Mouse (Mus musculus): ENCODE data around the gene Klhl10.

Klhl10 gene

DNA sequence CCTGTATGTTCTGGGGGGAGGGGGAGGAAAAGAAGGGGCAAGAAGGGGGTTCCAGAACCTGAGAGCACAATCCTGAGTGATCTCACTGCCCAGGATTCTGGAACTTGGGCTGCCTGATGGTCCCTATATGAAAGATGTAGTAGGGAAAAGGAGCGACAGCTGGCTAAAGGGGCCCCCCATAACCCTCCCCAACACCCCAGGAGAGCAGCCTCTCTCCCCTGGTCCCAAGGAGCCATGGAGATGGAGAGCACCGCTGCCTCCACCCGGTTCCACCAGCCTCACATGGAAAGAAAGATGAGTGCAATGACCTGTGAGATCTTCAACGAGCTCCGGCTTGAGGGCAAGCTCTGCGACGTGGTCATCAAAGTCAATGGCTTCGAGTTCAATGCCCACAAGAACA, at the start of gene Klhl10, which contains the start of gene Nt5c3b:
Klhl10 (plus strand) TSS at position 121 of the 400 bp plus-strand sequence.
Nt5c3b (minus strand) TSS at position 12 of the 400 bp plus-strand sequence.
- no peak for DNase-seq (ENCODE audit: low spot score in 2 of 2)

DNA sequence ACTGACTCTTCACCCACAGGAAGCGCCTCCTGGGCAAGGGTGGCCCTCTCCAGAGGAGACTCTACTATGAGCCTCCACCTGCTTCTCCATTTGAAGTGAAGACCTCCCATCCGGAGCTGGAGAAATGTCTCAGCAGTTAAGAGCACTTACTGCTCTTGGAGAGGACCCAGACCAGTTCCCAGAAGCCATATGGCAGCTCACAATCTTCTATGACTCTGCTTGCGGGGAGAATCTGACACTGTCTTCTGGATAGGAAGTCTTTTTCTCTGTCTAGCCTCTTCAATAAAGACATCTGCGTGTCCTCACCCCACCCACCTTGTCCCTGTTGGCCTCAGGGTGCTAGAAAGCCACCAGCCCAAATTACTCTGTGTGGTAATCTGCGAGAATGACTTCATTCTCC, 48.8 kb upstream of the Klhl10 start:
- DNase-seq (ENCODE audit: low spot score in 2 of 2) = no peak

DNA sequence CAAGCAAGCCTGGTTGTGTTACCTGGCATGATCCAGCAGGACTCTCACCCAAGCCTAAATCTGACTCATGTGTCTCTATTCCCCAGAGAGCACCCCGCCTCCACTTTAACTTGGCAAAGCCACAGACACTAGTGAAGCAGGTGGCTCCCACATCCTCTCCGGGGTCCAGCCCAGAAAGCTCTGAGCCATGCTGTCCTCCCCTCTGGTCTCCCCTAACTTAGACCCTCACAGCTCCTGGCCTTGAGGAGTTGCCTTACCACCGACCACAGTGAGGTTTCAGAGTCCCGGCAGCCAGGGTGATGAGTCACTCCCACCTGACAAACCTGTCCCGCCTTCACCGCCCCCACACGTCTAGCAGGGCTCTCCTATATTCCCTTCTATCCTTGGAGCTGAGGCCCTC, 48.0 kb upstream of the Klhl10 start:
- DNase-seq (ENCODE audit: low spot score in 2 of 2) = peak; percentile 59 to 61

GRCm38 (mm10) chr11:100394353-100395074, 47.2 kb upstream of the Klhl10 start:
- DNase-seq (ENCODE audit: low spot score in 2 of 2) = no peak

- peak; percentile 62 to 83 for DNase-seq (ENCODE audit: low spot score in 2 of 2)
Observed at GRCm38 (mm10) chr11:100395200-100395599, 46.5 kb upstream of the Klhl10 start.

GRCm38 (mm10) chr11:100395861-100396631, 45.7 kb upstream of the Klhl10 start:
- peak in 1 of 2 experiments; percentile 34 for DNase-seq (ENCODE audit: low spot score in 2 of 2)

DNA sequence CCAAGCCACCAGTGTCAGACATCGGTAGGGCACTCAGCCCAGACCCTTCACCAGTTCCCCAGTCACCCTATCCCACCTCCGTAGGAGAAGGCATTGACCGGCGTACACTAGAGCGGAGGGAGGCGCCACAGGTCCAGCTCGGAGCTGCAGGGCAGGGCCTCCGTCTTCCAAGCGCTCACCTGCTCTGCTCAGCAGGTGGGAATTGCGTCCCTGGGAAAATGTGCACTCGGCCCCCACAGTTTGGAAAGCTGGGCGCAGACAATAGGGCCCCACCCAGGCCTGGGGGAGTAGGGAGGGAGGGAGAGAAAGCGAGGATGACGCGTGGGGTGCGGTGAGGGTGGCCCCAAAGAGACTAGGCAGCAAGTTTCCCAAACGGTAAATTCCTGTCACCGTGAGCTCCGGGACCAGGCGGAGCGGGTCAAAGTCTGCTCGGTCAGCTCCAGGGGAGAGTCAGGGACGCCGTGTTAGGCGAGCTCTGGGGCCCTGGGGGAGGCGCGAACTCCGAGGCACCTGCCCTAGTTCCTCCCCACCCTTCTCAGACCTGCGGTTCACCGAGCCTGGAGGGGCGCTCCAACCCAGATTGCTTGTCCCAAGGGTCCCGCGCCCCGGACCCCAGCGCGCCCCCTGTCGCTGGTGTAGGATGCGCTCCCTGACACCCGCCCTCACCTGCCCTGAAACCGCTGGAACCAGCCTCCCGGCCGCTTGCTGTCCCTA, 44.7 kb upstream of the Klhl10 start:
- peak in 1 of 2 experiments; percentile 48 for DNase-seq (ENCODE audit: low spot score in 2 of 2)

DNA sequence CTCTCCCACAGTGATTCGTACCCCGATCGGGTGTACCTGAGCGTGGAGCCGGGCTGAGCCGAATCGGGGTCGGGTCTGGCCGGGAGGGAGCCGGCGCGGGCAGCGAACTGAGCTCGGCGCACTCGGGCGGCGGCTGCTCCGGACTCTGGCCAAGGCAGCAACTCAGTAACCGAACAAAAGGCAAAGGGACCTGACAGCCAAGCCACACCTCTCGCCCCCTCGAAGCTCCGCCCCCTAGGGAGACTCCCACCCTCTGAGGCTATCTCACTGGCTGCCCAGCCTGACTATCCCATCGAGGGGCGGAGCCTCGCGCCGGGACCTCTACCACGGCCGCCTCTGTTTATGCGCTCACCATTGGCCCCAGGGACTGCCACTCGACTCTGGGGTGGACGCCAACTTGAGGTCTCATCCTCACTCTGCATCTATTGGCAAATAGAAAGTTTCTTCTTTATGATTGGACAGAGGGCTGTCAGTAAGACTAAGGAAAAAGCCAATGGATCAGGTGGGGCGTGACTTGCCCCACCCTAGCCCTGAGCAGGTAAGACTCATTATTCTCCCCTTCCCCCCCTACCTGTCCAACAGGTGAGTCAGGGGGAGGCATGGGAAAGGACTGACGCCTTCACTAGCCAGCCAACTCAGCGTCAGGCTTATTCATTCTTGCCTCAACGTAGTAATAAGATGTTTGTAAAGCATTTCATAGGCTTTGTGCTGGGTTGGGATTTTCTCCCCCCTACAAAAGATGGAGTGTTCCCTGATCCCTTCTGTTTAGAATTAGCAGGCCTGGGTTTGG, 43.9 kb upstream of the Klhl10 start, which contains the start of gene Jup:
Jup (minus strand) TSS at position 164 of the 790 bp plus-strand sequence.
- DNase-seq (ENCODE audit: low spot score in 2 of 2) = peak; percentile 99 to 100

- no peak for DNase-seq (ENCODE audit: low spot score in 2 of 2)
Observed at GRCm38 (mm10) chr11:100398517-100398916, 43.2 kb upstream of the Klhl10 start.

GRCm38 (mm10) chr11:100399320-100399719, 42.4 kb upstream of the Klhl10 start:
- no peak for DNase-seq (ENCODE audit: low spot score in 2 of 2)

DNA sequence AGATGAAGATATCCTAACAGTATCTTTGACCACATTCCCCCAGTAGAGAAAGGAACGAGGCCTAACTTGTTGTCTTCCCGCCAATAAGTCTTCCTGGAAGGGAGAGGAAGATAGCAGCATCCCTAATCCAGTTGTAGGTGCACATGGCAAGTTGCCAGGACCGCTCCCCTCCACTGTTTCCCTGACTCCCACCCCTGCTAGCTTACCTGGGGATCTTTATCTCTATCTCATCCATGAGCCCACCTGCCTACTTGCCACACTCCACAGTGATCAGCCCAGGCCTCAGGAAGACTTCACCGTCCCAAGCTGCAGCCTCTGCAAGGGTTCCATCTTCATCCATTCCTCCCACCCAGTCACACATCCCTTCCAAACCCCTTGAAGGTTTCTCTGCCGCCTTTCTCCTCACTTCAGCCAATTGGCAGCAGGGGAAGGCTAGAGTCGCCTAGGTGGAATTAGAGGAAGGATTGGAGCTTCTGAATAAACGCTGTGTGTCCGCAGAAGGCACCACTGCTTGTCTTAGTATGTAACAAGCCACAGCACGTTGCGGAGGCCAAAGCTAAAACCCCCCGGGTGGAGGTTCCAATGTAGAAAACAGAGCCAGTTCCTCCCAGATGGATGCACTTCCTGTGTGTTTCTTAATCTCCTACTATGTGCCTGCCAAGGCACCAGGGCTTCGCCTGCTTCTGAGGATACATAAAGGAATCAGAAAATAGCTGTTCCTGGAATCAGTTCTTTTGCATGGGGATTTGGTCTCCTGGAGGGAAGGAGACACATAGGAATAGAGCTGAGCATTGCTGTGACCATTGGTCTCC, 41.8 kb upstream of the Klhl10 start:
- DNase-seq (ENCODE audit: low spot score in 2 of 2) = no peak

GRCm38 (mm10) chr11:100400842-100401241, 40.9 kb upstream of the Klhl10 start:
- no peak for DNase-seq (ENCODE audit: low spot score in 2 of 2)

DNA sequence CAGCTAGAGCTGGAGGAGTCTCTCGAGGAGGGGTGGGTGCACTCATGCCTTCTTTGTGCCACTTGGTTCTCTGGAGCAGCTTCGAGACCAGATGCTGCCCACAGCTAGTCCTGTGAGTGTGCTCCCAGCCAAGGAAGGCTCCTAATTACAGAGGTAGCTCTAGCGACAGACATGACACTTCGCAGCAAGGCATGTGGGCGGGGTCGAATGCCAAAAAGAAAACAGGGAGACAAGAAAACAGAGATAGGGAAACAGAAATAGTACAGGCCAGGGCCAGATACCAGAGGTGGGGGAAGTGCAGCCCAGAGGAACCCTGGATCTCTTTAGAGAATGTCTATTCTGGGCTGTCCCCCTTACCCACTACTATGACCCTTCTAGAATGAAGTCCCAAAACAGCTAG, 39.5 kb upstream of the Klhl10 start:
- DNase-seq (ENCODE audit: low spot score in 2 of 2) = no peak

GRCm38 (mm10) chr11:100402682-100403081, 39.0 kb upstream of the Klhl10 start:
- DNase-seq (ENCODE audit: low spot score in 2 of 2) = peak in 1 of 2 experiments; percentile 65

- DNase-seq (ENCODE audit: low spot score in 2 of 2) = no peak
Observed at GRCm38 (mm10) chr11:100403445-100404134, 38.1 kb upstream of the Klhl10 start.

- DNase-seq (ENCODE audit: low spot score in 2 of 2) = no peak
Observed at GRCm38 (mm10) chr11:100404456-100405074, 37.2 kb upstream of the Klhl10 start.

GRCm38 (mm10) chr11:100406273-100406672, 35.4 kb upstream of the Klhl10 start:
- DNase-seq (ENCODE audit: low spot score in 2 of 2) = peak in 1 of 2 experiments; percentile 48

DNA sequence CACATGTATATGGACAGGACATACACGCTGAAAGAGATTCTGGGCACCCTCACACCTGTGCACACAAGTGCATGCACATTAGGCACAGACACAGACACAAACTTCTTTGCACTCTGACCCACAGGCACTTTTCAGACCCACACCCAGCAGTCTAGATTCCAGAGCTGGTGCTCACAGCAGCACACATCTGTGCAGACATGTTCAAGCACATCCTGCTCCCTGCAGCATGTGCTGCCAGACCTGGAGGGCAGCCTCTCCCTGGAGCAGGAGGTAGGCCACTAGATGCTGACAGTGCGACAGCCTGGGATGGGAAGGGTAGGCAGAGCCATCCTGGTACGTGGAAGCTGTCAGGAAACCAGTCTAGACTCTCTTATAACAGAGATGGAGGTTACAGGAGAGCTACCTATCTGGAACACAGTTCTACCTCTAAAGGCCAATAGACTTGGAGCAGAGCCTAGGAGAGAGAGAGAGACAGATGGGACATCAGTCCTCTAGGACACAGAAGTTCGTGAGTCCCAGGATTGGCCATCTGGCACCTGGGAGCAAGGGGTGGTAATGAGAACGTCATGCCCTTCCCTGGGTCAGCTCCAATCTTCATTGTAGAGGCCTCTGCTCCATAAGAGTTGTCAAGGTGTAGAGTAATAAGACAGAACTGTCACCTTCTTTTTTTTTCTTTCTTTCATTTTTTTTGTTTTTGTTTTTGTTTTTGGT, 34.6 kb upstream of the Klhl10 start:
- peak in 1 of 2 experiments; percentile 33 for DNase-seq (ENCODE audit: low spot score in 2 of 2)
